Mouse (Mus musculus): ENCODE data around the gene Rps9. TPM values are rescaled to one million over a fixed set of nuclear protein-coding genes. Genes with fewer than 3 reads are reported as not detected.
"Not testable (repeated sequence)": the region's sequence is repeated elsewhere in the genome, so short reads cannot be mapped to it uniquely, and the experiment has no call there.

The Rps9 gene
- total RNA-seq, 2 experiments from 2014 or later = 858 to 933 TPM

- peak; percentile 65 to 67 for DNase-seq (ENCODE audit: low spot score in 2 of 2)
These were observed 9.5 kb upstream of the Rps9 start for GRCm38 (mm10) chr7:3694076-3694948.

GRCm38 (mm10) chr7:3694949-3695305 lies 8.9 kb upstream of the Rps9 start:
- DNase-seq (ENCODE audit: low spot score in 2 of 2) = not testable (repeated sequence)

GRCm38 (mm10) chr7:3698471-3698870 lies 5.3 kb upstream of the Rps9 start:
- no peak for DNase-seq (ENCODE audit: low spot score in 2 of 2)

- DNase-seq (ENCODE audit: low spot score in 2 of 2) = no peak
These were observed 480 bp upstream of the Rps9 start for GRCm38 (mm10) chr7:3703148-3703878.

GRCm38 (mm10) chr7:3704475-3704874 lies 682 bp downstream of the Rps9 start:
- no peak for DNase-seq (ENCODE audit: low spot score in 2 of 2)

- DNase-seq (ENCODE audit: low spot score in 2 of 2) = not testable (repeated sequence)
These were observed 1.7 kb downstream of the Rps9 start for GRCm38 (mm10) chr7:3705461-3705860.

- DNase-seq (ENCODE audit: low spot score in 2 of 2) = no peak
These were observed 2.1 kb downstream of the Rps9 start for GRCm38 (mm10) chr7:3705911-3706310.

- no peak for DNase-seq (ENCODE audit: low spot score in 2 of 2)
These were observed 2.6 kb downstream of the Rps9 start for GRCm38 (mm10) chr7:3706343-3706934.

GRCm38 (mm10) chr7:3707027-3707426 lies 3.2 kb downstream of the Rps9 start:
- DNase-seq (ENCODE audit: low spot score in 2 of 2) = no peak

- DNase-seq (ENCODE audit: low spot score in 2 of 2) = no peak
These were observed 4.0 kb downstream of the Rps9 start for GRCm38 (mm10) chr7:3707568-3708413.

GRCm38 (mm10) chr7:3708447-3708980 lies 4.7 kb downstream of the Rps9 start:
- DNase-seq (ENCODE audit: low spot score in 2 of 2) = not testable (repeated sequence)

GRCm38 (mm10) chr7:3709000-3709399 lies 5.2 kb downstream of the Rps9 start:
- no peak for DNase-seq (ENCODE audit: low spot score in 2 of 2)

- DNase-seq (ENCODE audit: low spot score in 2 of 2) = no peak
These were observed 8.6 kb downstream of the Rps9 start for GRCm38 (mm10) chr7:3712264-3712942.

GRCm38 (mm10) chr7:3715249-3715648 lies 11.5 kb downstream of the Rps9 start:
- no peak for DNase-seq (ENCODE audit: low spot score in 2 of 2)

- DNase-seq (ENCODE audit: low spot score in 2 of 2) = not testable (repeated sequence)
These were observed 16.5 kb downstream of the Rps9 start, which contains the start of gene Pirb for GRCm38 (mm10) chr7:3720268-3720667. Pirb (minus strand) TSS chr7:3720391.

GRCm38 (mm10) chr7:3725459-3725858 lies 21.7 kb downstream of the Rps9 start:
- DNase-seq (ENCODE audit: low spot score in 2 of 2) = not testable (repeated sequence)

- not testable (repeated sequence) for DNase-seq (ENCODE audit: low spot score in 2 of 2)
These were observed 28.9 kb downstream of the Rps9 start for GRCm38 (mm10) chr7:3732675-3733074.

Measured in adrenal gland, adult 18-20 months (tissue).